Mouse (Mus musculus): ENCODE data around the gene Fmo1. TPM values are rescaled to one million over a fixed set of nuclear protein-coding genes. Genes with fewer than 3 reads are reported as not detected.

The Fmo1 gene
- polyA plus RNA-seq, 1 experiment from 2014 or later: 62.1 TPM

DNA sequence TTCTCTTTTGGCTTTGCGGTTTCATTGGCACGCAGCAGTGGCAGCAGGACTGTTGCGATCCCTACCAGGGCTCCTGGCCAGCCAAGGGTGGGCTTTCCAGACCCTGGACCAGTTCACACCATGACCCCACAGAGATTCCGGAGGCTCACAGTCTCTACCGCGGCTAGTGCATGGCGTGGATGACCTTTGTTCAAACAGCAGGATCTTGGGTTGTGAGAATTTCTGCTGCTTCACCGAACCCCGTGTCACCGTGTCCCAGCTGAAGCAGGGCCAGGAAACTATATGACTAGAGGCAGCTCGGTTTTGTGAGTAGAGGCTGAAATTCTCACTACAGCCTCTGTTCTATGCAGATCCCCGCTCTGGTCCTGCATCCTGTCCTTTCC, 7.7 kb downstream of the Fmo1 start:
- ATAC-seq (ENCODE audit: low read depth) (peak; percentile 9; the same call in 1 of the 2 replicates), DNase-seq (ENCODE audit: low spot score) (no peak)
- H3K27ac ChIP-seq (replicated peaks; ENCODE audit: low read depth, low read length): peak overlapping the region; percentile 87
- H3K27me3 ChIP-seq (replicated peaks; ENCODE audit: control insufficient read depth, insufficient read depth, low read length): no peaks in the 10 kb centered on the region
- peak overlapping the region; percentile 57 for H3K9ac ChIP-seq (ENCODE audit: low read depth, low read length)
- 44% methylated on average over 12 of the region's 12 CpGs for WGBS
- peak overlapping the region; percentile 31 for H3K4me3 ChIP-seq (ENCODE audit: low read depth, low read length)
- no peaks in the 10 kb centered on the region for H3K9me3 ChIP-seq (ENCODE audit: control insufficient read depth, low read length)
- peak overlapping the region; percentile 57 for H3K4me2 ChIP-seq (ENCODE audit: low read depth, low read length)
- peaks cover 15% of the 10 kb centered on the region for H3K4me1 ChIP-seq (ENCODE audit: control insufficient read depth, insufficient read depth, low read length)
- no peaks in the 10 kb centered on the region for H3K36me3 ChIP-seq (ENCODE audit: control insufficient read depth, insufficient read depth, low read length)

DNA sequence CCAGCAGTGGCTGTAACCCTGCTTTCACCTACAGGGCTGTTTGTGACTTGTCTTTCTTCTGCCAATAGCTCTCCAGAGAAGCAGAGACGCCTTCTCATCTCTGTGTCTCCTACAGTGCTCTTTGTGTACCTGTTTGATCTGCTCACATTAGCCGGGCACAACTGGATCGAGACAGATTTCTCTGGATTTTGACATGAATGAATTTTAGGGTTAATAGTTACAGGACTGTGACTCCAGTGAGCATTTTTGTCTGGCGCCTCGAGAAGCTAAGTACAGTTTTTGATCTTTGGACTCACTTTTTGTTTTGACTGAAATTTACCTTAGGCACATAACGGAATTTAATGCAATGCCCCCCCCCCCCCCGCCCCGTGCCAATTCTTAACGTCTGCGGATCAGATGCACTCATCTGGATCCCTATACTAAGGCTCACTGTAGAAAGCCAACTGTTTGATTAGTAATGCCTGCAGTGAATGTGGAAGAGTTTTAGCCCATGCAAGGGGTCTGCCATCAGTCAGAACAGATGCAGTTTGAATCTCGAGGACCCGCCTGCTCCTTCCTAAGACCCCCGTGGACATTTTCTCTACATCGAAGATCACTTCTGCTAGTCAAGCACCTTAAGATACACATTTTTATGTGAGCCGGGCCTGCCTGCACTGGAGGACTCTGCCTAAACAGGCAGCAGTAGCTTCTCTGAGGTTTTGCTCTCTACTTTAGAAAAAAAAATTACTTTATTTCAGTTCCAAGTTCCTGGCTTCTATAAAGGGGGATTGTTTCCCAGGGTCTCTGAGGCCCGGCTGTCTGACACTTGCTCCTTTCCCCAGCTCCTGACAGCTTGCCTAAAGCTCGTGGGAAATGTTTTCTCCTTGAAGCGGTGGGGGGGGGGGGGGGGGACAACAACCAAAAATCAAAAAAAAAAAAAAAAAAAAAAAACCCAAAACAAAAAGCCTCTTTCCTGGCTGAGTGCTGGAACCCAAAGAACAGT, 8.4 kb downstream of the Fmo1 start:
- no peaks in the 10 kb centered on the region for H3K36me3 ChIP-seq (ENCODE audit: control insufficient read depth, insufficient read depth, low read length)
- H3K9me3 ChIP-seq (ENCODE audit: control insufficient read depth, low read length): no peaks in the 10 kb centered on the region
- H3K27ac ChIP-seq (replicated peaks; ENCODE audit: low read depth, low read length): peak overlapping the region; percentile 87
- H3K4me3 ChIP-seq (ENCODE audit: low read depth, low read length): peak overlapping the region; percentile 31
- H3K9ac ChIP-seq (ENCODE audit: low read depth, low read length): peak overlapping the region; percentile 57
- 0 out of 2 replicates have a peak, but pooled peaks have one; percentile 17 for ATAC-seq (ENCODE audit: low read depth)
- H3K4me1 ChIP-seq (ENCODE audit: control insufficient read depth, insufficient read depth, low read length): peaks cover 17% of the 10 kb centered on the region
- peak; percentile 74 for DNase-seq (ENCODE audit: low spot score)
- peak overlapping the region; percentile 57 for H3K4me2 ChIP-seq (ENCODE audit: low read depth, low read length)
- 31% methylated on average over 18 of the region's 18 CpGs for WGBS
- H3K27me3 ChIP-seq (replicated peaks; ENCODE audit: control insufficient read depth, insufficient read depth, low read length): no peaks in the 10 kb centered on the region

- Histone ChIP-seq H3K4me3 (ENCODE audit: low read depth, low read length) (no peak overlapping the region), H3K4me1 (ENCODE audit: control insufficient read depth, insufficient read depth, low read length) (peaks cover 4% of the 10 kb centered on the region; the same call in 1 of the 2 replicates), H3K4me2 (ENCODE audit: low read depth, low read length) (no peak overlapping the region), H3K9me3 (ENCODE audit: control insufficient read depth, low read length) (no peaks in the 10 kb centered on the region), H3K27ac (replicated peaks; ENCODE audit: low read depth, low read length) (0 out of 2 replicates have a peak overlapping the region, but pooled peaks have one; percentile 6), H3K27me3 (replicated peaks; ENCODE audit: control insufficient read depth, insufficient read depth, low read length) (no peaks in the 10 kb centered on the region), H3K36me3 (ENCODE audit: control insufficient read depth, insufficient read depth, low read length) (no peaks in the 10 kb centered on the region), H3K9ac (ENCODE audit: low read depth, low read length) (no peak overlapping the region)
- DNase-seq (ENCODE audit: low spot score) (no peak), ATAC-seq (ENCODE audit: low read depth) (no peak)
- WGBS: 64% methylated on average over 3 of the region's 3 CpGs
Observed at GRCm38 (mm10) chr1:162853812-162854482, 12.5 kb downstream of the Fmo1 start.

DNA sequence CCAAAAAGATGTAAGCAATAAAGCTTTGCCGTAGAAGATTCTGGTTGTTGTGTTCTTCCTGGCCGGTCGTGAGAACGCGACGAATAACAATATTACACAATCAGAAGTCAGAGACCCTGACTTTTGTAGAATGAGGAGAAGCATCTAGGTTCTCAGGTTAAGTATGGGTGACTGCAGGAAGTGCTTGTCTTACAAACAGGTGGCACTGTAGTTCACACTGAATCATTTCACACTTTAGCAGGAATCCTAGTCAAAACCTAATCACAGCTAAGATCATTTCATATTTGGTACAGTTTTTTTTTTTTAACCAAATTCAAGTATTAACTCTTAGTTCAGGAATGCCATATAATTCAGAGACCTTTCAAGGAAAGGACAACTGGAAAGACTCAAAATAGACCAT, 18.9 kb downstream of the Fmo1 start:
- DNase-seq (ENCODE audit: low spot score) (no peak), ATAC-seq (ENCODE audit: low read depth) (no peak)
- Histone ChIP-seq H3K27me3 (replicated peaks; ENCODE audit: control insufficient read depth, insufficient read depth, low read length) (no peaks in the 10 kb centered on the region), H3K4me2 (ENCODE audit: low read depth, low read length) (no peak overlapping the region), H3K4me3 (ENCODE audit: low read depth, low read length) (no peak overlapping the region), H3K36me3 (ENCODE audit: control insufficient read depth, insufficient read depth, low read length) (no peaks in the 10 kb centered on the region), H3K9me3 (ENCODE audit: control insufficient read depth, low read length) (no peaks in the 10 kb centered on the region), H3K4me1 (ENCODE audit: control insufficient read depth, insufficient read depth, low read length) (peaks cover 3% of the 10 kb centered on the region; the same call in 1 of the 2 replicates), H3K27ac (replicated peaks; ENCODE audit: low read depth, low read length) (no peak overlapping the region), H3K9ac (ENCODE audit: low read depth, low read length) (no peak overlapping the region)
- WGBS: over 99% methylated on average over 6 of the region's 6 CpGs

GRCm38 (mm10) chr1:162840211-162840610, 26.2 kb downstream of the Fmo1 start:
- H3K36me3 ChIP-seq (ENCODE audit: control insufficient read depth, insufficient read depth, low read length): no peaks in the 10 kb centered on the region
- no peaks in the 10 kb centered on the region for H3K4me1 ChIP-seq (ENCODE audit: control insufficient read depth, insufficient read depth, low read length)
- no peaks in the 10 kb centered on the region for H3K9me3 ChIP-seq (ENCODE audit: control insufficient read depth, low read length)
- no peak overlapping the region for H3K4me2 ChIP-seq (ENCODE audit: low read depth, low read length)
- no peak overlapping the region for H3K27ac ChIP-seq (replicated peaks; ENCODE audit: low read depth, low read length)
- H3K4me3 ChIP-seq (ENCODE audit: low read depth, low read length): no peak overlapping the region
- ATAC-seq (ENCODE audit: low read depth): no peak
- no peak for DNase-seq (ENCODE audit: low spot score)
- H3K9ac ChIP-seq (ENCODE audit: low read depth, low read length): no peak overlapping the region
- no peaks in the 10 kb centered on the region for H3K27me3 ChIP-seq (replicated peaks; ENCODE audit: control insufficient read depth, insufficient read depth, low read length)
- WGBS: 94% methylated on average over 9 of the region's 9 CpGs

DNA sequence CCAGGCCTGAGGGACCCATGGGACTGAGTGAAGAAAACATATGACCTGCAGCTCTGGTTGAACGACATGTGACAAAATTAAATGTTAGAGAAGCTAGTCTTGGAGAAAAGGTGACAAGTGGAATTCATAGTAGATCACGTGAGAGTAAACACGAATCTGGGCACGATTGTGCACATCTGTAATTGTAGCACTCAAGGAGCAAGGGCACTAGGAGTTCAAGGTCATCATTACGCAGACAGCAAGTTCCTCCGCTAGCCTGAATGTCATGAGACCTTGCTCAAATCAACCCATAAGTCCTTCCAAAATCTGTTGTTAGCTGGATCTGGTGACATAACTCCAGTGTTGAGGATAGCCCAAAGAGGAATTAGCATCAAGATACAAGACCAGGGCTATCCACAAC, 27.4 kb downstream of the Fmo1 start:
- no peak overlapping the region for H3K9ac ChIP-seq (ENCODE audit: low read depth, low read length)
- H3K27ac ChIP-seq (replicated peaks; ENCODE audit: low read depth, low read length): no peak overlapping the region
- H3K36me3 ChIP-seq (ENCODE audit: control insufficient read depth, insufficient read depth, low read length): no peaks in the 10 kb centered on the region
- ATAC-seq (ENCODE audit: low read depth): no peak
- no peaks in the 10 kb centered on the region for H3K9me3 ChIP-seq (ENCODE audit: control insufficient read depth, low read length)
- 90% methylated on average over 6 of the region's 6 CpGs for WGBS
- H3K4me1 ChIP-seq (ENCODE audit: control insufficient read depth, insufficient read depth, low read length): no peaks in the 10 kb centered on the region
- no peak for DNase-seq (ENCODE audit: low spot score)
- H3K4me2 ChIP-seq (ENCODE audit: low read depth, low read length): no peak overlapping the region
- no peaks in the 10 kb centered on the region for H3K27me3 ChIP-seq (replicated peaks; ENCODE audit: control insufficient read depth, insufficient read depth, low read length)
- no peak overlapping the region for H3K4me3 ChIP-seq (ENCODE audit: low read depth, low read length)

- no peak overlapping the region for H3K27ac ChIP-seq (replicated peaks; ENCODE audit: low read depth, low read length)
- no peak overlapping the region for H3K9ac ChIP-seq (ENCODE audit: low read depth, low read length)
- DNase-seq (ENCODE audit: low spot score) (no peak), ATAC-seq (ENCODE audit: low read depth) (no peak)
- no peak overlapping the region for H3K4me2 ChIP-seq (ENCODE audit: low read depth, low read length)
- no peaks in the 10 kb centered on the region for H3K36me3 ChIP-seq (ENCODE audit: control insufficient read depth, insufficient read depth, low read length)
- 52% methylated on average over 5 of the region's 5 CpGs for WGBS
- no peaks in the 10 kb centered on the region for H3K27me3 ChIP-seq (replicated peaks; ENCODE audit: control insufficient read depth, insufficient read depth, low read length)
- no peaks in the 10 kb centered on the region for H3K9me3 ChIP-seq (ENCODE audit: control insufficient read depth, low read length)
- no peaks in the 10 kb centered on the region for H3K4me1 ChIP-seq (ENCODE audit: control insufficient read depth, insufficient read depth, low read length)
- H3K4me3 ChIP-seq (ENCODE audit: low read depth, low read length): no peak overlapping the region
Observed at GRCm38 (mm10) chr1:162834342-162834741, 32.1 kb downstream of the Fmo1 start.

DNA sequence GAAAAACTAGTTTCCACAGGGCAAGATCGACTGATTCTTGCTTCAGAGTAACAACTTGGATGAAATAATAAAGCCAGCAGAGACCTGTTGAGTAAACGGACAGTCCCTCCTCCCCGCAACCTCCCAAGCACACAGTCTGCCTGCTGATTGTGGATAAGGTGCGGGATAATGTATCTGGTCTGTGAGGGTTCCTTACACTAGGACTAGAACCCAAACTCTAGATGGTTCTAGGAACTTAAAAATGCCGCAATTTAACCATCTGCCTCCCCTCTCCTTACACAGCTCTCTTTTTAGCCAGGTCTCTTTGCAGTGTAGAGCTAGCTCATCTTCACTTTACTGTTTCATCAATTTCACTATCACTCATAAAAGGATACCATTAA, 33.8 kb downstream of the Fmo1 start:
- H3K4me3 ChIP-seq (ENCODE audit: low read depth, low read length): no peak overlapping the region
- no peaks in the 10 kb centered on the region for H3K27me3 ChIP-seq (replicated peaks; ENCODE audit: control insufficient read depth, insufficient read depth, low read length)
- H3K27ac ChIP-seq (replicated peaks; ENCODE audit: low read depth, low read length): no peak overlapping the region
- no peaks in the 10 kb centered on the region for H3K36me3 ChIP-seq (ENCODE audit: control insufficient read depth, insufficient read depth, low read length)
- no peak for ATAC-seq (ENCODE audit: low read depth)
- H3K9ac ChIP-seq (ENCODE audit: low read depth, low read length): no peak overlapping the region
- H3K4me1 ChIP-seq (ENCODE audit: control insufficient read depth, insufficient read depth, low read length): no peaks in the 10 kb centered on the region
- H3K9me3 ChIP-seq (ENCODE audit: control insufficient read depth, low read length): no peaks in the 10 kb centered on the region
- DNase-seq (ENCODE audit: low spot score): no peak
- 56% methylated on average over 5 of the region's 5 CpGs for WGBS
- no peak overlapping the region for H3K4me2 ChIP-seq (ENCODE audit: low read depth, low read length)
